In the genomic region with DNA sequence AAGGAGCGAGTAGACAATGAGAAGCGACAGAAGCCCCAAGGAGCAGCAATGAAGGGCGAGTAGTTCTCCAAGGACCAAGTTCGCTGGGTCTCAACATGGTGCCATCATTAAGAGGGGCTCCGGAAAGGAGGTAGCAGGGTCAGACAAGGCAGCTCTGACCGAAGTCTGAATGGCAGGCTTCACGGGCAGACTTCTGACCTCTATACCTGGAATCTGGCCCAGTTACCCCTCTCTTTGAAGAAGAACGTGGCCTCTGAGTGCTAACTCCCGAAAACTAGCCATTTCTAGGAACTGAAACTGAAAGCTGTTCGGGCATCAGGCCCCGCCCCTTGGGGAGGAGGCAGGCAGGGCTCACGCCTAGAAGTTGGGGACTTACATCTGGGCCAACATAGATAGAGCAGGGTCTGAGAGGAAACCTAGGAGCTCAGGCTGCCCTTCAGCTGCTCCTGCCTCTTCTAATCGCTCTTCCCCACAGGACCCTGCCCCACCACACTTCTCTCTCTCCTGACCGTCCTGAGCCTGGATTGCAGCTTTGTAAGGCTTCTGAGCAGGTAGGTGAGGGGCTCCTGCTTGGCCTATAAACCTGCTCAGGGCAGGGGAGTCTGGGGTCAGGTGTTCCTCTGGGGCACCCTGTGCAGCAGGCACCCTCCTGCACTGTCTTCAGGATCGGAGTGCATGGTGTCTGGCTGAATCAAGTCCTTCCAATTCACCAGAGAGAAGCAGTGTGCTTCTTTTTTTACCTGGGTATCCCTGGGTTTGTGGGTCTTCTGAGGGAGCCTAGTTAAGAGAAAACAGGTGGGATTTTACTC, we compare ENCODE assay signal across 8 mouse cellular contexts. TPM values are rescaled to one million over a fixed set of nuclear protein-coding genes. Genes with fewer than 3 reads are reported as not detected.
DNase-seq lines count a peak whose midpoint lies in the region; ATAC-seq and TF ChIP-seq lines count a peak whose summit lies in the region.
"Not testable (repeated sequence)": the region's sequence is repeated elsewhere in the genome, so short reads cannot be mapped to it uniquely, and the experiment has no call there.

A gene (plus strand): TSS at position 328 of the 809 bp plus-strand sequence.
A gene (plus strand): TSS at position 390 of the 809 bp plus-strand sequence.

- peak; percentile 75 for DNase-seq in A20 (ENCODE audit: low read depth, low spot score)
- DNase-seq in forebrain, embryonic 11.5 days (ENCODE audit: low spot score), result peak; percentile 65
- peak; percentile 87 for DNase-seq in kidney, postnatal 10 days
- peak; percentile 54 for DNase-seq in neural tube, embryonic 10.5 days (ENCODE audit: extremely low spot score, low spot score)

- not testable (repeated sequence) for H3K9me3 ChIP-seq in forebrain, embryonic 11.5 days (ENCODE audit: control insufficient read depth, low read length); heart, embryonic 15.5 days (replicated peaks); liver, embryonic 16.5 days (replicated peaks; ENCODE audit: control insufficient read depth, low read length); stomach, embryonic 14.5 days (ENCODE audit: control insufficient read depth, low read depth, low read length)

- not testable (repeated sequence) for H3K27me3 ChIP-seq in forebrain, embryonic 11.5 days (ENCODE audit: control insufficient read depth, insufficient read depth, low read length); heart, embryonic 15.5 days; liver, embryonic 16.5 days (ENCODE audit: control insufficient read depth, insufficient read depth, low read depth, low read length); stomach, embryonic 14.5 days (ENCODE audit: control insufficient read depth, insufficient read depth, low read length)

- TF ChIP-seq POLR2A in bone marrow macrophage, adult 2 months (IDR thresholded peaks at IDR 0.05; ENCODE audit: borderline replicate concordance, low read depth, low read length), result 0 out of 2 replicates have a peak, but pooled peaks have one; percentile 29

- peak within 1 kb of the TSS; percentile 67 for H3K27ac ChIP-seq in bone marrow macrophage, adult 2 months (ENCODE audit: insufficient read depth, low read depth, low read length)
- H3K27ac ChIP-seq in forebrain, embryonic 11.5 days (ENCODE audit: low read depth, low read length), result not testable (repeated sequence)
- H3K27ac ChIP-seq in heart, embryonic 15.5 days, result peak within 1 kb of the TSS; percentile 77
- peak within 1 kb of the TSS; percentile 86 for H3K27ac ChIP-seq in liver, embryonic 16.5 days (ENCODE audit: low read length)
- H3K27ac ChIP-seq in stomach, embryonic 14.5 days (ENCODE audit: low read length), result 0 out of 2 replicates have a peak within 1 kb of the TSS, but pooled peaks have one; percentile 45

- H3K4me2 ChIP-seq in forebrain, embryonic 11.5 days (ENCODE audit: low read depth, low read length, severe bottlenecking), result peak within 1 kb of the TSS; percentile 57
- H3K4me2 ChIP-seq in heart, embryonic 15.5 days, result peak within 1 kb of the TSS; percentile 70
- peak within 1 kb of the TSS; percentile 58 for H3K4me2 ChIP-seq in liver, embryonic 16.5 days (ENCODE audit: low read depth, low read length)
- peak within 1 kb of the TSS; percentile 49 for H3K4me2 ChIP-seq in stomach, embryonic 14.5 days (replicated peaks; ENCODE audit: low read depth, low read length)

- TF ChIP-seq CTCF in bone marrow macrophage, adult 2 months (IDR thresholded peaks at IDR 0.05; ENCODE audit: low read depth, low read length), result not testable (repeated sequence)

- H3K4me3 ChIP-seq in bone marrow macrophage, adult 2 months (ENCODE audit: insufficient read depth, low read length), result peak within 1 kb of the TSS; percentile 60
- H3K4me3 ChIP-seq in forebrain, embryonic 11.5 days (ENCODE audit: low read depth, low read length), result peak within 1 kb of the TSS; percentile 42
- peak within 1 kb of the TSS; percentile 78 for H3K4me3 ChIP-seq in heart, embryonic 15.5 days
- peak within 1 kb of the TSS; percentile 74 for H3K4me3 ChIP-seq in liver, embryonic 16.5 days (ENCODE audit: low read depth, low read length)
- peak within 1 kb of the TSS; percentile 56 for H3K4me3 ChIP-seq in stomach, embryonic 14.5 days (ENCODE audit: low read depth, low read length)

- not testable (repeated sequence) for H3K4me1 ChIP-seq in bone marrow macrophage, adult 2 months (ENCODE audit: control insufficient read depth, insufficient read depth, low read length); forebrain, embryonic 11.5 days (replicated peaks; ENCODE audit: control insufficient read depth, insufficient read depth, low read length); liver, embryonic 16.5 days (ENCODE audit: control insufficient read depth, low read depth, low read length); stomach, embryonic 14.5 days (ENCODE audit: control insufficient read depth, insufficient read depth, low read length)
- peaks cover 20% of the 10 kb centered on the region for H3K4me1 ChIP-seq in heart, embryonic 15.5 days (replicated peaks)

- 10% methylated on average over 13 of the region's 15 CpGs for WGBS in forebrain, embryonic 11.5 days
- 4% methylated on average over 14 of the region's 15 CpGs for WGBS in heart, embryonic 15.5 days
- WGBS in liver, embryonic 16.5 days (ENCODE audit: insufficient replicate concordance), result 4% methylated on average over 13 of the region's 15 CpGs
- WGBS in stomach, embryonic 14.5 days, result 5% methylated on average over 13 of the region's 15 CpGs

- H3K36me3 ChIP-seq in forebrain, embryonic 11.5 days (ENCODE audit: control insufficient read depth, insufficient read depth, low read length); heart, embryonic 15.5 days; liver, embryonic 16.5 days (ENCODE audit: control insufficient read depth, insufficient read depth); stomach, embryonic 14.5 days (ENCODE audit: control insufficient read depth, insufficient read depth, low read length): not testable (repeated sequence)

- 0 out of 2 replicates have a peak, but pooled peaks have one; percentile 56 for ATAC-seq in forebrain, embryonic 11.5 days (replicated peaks; ENCODE audit: low FRiP score)
- peak; percentile 71 for ATAC-seq in heart, embryonic 15.5 days (replicated peaks; ENCODE audit: insufficient number of reproducible peaks, insufficient read depth, low FRiP score, low read depth)
- peak; percentile 96 for ATAC-seq in liver, embryonic 16.5 days (ENCODE audit: low read depth)
- peak; percentile 82 for ATAC-seq in stomach, embryonic 14.5 days (ENCODE audit: insufficient number of reproducible peaks, insufficient read depth, low FRiP score, low read depth)

- peak within 1 kb of the TSS; percentile 54 for H3K9ac ChIP-seq in forebrain, embryonic 11.5 days (ENCODE audit: low read length)
- peak within 1 kb of the TSS; percentile 55 for H3K9ac ChIP-seq in heart, embryonic 15.5 days
- peak within 1 kb of the TSS; percentile 80 for H3K9ac ChIP-seq in liver, embryonic 16.5 days (ENCODE audit: low read depth, low read length)
- peak within 1 kb of the TSS; percentile 45; the same call in 1 of the 2 replicates for H3K9ac ChIP-seq in stomach, embryonic 14.5 days (replicated peaks; ENCODE audit: low read depth, low read length)

RNA-seq across cellular contexts. Expression of the first gene that starts in this region (rescaled TPM):
- 31.3 and 33.3 TPM in 2 replicates for polyA plus RNA-seq in bone marrow macrophage, adult 2 months (2012; ENCODE audit: insufficient read depth, insufficient read length, missing spikeins)
- 2.0 and 2.3 TPM in 2 replicates for polyA plus RNA-seq in forebrain, embryonic 11.5 days (2014; fragmentation: Nextera tagmentation; extraction: Ambion mirVana)
- polyA plus RNA-seq in heart, embryonic 15.5 days (2015; fragmentation: Nextera tagmentation; extraction: Ambion mirVana), result 6.4 and 10.1 TPM in 2 replicates
- polyA plus RNA-seq in liver, embryonic 16.5 days (2015; fragmentation: Nextera tagmentation; extraction: Ambion mirVana), result 7.7 and 9.6 TPM in 2 replicates
- polyA plus RNA-seq in stomach, embryonic 14.5 days (2014; fragmentation: Nextera tagmentation; extraction: Ambion mirVana), result 3.9 and 4.7 TPM in 2 replicates

RNA-seq across cellular contexts. Expression of the second gene that starts in this region (rescaled TPM):
- polyA plus RNA-seq in bone marrow macrophage, adult 2 months (2012; ENCODE audit: insufficient read depth, insufficient read length, missing spikeins), result 40.7 and 44.4 TPM in 2 replicates
- polyA plus RNA-seq in forebrain, embryonic 11.5 days (2014; fragmentation: Nextera tagmentation; extraction: Ambion mirVana), result 0.28 and 0.47 TPM in 2 replicates
- 4.2 and 5.7 TPM in 2 replicates for polyA plus RNA-seq in heart, embryonic 15.5 days (2015; fragmentation: Nextera tagmentation; extraction: Ambion mirVana)
- 5.5 and 6.8 TPM in 2 replicates for polyA plus RNA-seq in liver, embryonic 16.5 days (2015; fragmentation: Nextera tagmentation; extraction: Ambion mirVana)
- 3.8 and 3.9 TPM in 2 replicates for polyA plus RNA-seq in stomach, embryonic 14.5 days (2014; fragmentation: Nextera tagmentation; extraction: Ambion mirVana)
